8 mouse cellular contexts compared by ENCODE assay signal in the genomic region with DNA sequence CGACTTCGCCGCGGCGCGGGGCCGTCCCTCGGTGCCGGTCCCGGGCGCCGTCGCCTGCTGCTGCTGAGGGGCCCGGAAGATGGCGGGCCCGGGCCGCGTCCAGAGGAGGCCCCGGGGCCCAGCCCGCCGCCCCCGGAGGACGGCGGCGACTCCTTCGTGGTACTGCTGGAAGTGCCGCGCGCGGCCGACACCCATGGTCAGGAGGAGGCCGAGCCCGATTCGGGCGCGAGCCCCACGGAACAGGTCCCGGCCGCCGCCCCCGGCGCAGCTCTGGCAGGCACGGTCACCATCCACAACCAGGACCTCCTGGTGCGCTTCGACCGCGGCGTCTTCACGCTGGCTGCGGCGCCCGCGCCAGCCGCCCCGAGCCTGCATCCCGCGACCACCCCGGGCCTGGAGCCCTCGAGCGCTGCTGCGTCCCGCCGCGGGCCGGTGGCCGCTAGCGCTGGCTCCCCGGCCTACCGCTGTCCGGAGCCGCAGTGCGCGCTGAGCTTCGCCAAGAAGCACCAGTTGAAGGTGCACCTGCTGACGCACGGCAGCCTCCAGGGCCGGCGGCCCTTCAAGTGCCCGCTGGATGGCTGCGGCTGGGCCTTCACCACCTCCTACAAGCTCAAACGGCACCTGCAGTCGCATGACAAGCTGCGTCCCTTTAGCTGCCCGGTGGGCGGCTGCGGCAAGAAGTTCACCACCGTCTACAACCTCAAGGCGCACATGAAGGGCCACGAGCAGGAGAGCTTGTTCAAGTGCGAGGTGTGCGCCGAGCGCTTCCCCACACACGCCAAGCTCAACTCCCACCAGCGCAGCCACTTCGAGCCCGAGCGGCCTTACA. TPM values are rescaled to one million over a fixed set of nuclear protein-coding genes. Genes with fewer than 3 reads are reported as not detected.
A peak's percentile ranks its signal among the peaks of the same experiment; 100 is the strongest.
DNase-seq lines count a peak whose midpoint lies in the region; ATAC-seq and TF ChIP-seq lines count a peak whose summit lies in the region.

No protein-coding gene starts in this region.

- peaks cover 34% of the 10 kb centered on the region for H3K4me1 ChIP-seq in heart, embryonic 13.5 days
- peaks cover 17% of the 10 kb centered on the region for H3K4me1 ChIP-seq in liver, postnatal 0 days (ENCODE audit: insufficient read depth)
- peaks cover 18% of the 10 kb centered on the region for H3K4me1 ChIP-seq in neural tube, embryonic 14.5 days (ENCODE audit: control insufficient read depth, insufficient read depth, low read length)

- no peaks in the 10 kb centered on the region for H3K9me3 ChIP-seq in heart, embryonic 13.5 days
- no peaks in the 10 kb centered on the region for H3K9me3 ChIP-seq in liver, postnatal 0 days (ENCODE audit: low read length)
- H3K9me3 ChIP-seq in neural tube, embryonic 14.5 days (ENCODE audit: control insufficient read depth, low read length), result no peaks in the 10 kb centered on the region

- ATAC-seq in heart, embryonic 13.5 days (ENCODE audit: extremely low read depth, insufficient number of reproducible peaks, low FRiP score, low TSS enrichment), result peak; percentile 38
- peak; percentile 66; the same call in 1 of the 2 replicates for ATAC-seq in liver, postnatal 0 days
- ATAC-seq in neural tube, embryonic 14.5 days (ENCODE audit: low read depth), result peak; percentile 80

- peak overlapping the region; percentile 94 for H3K4me3 ChIP-seq in heart, embryonic 13.5 days
- peak overlapping the region; percentile 75 for H3K4me3 ChIP-seq in liver, postnatal 0 days (ENCODE audit: low read depth, low read length)
- H3K4me3 ChIP-seq in neural tube, embryonic 14.5 days (ENCODE audit: low read depth, low read length), result peak overlapping the region; percentile 94

- DNase-seq in urinary bladder, adult 2 months (ENCODE audit: low spot score), result peak; percentile 35
- DNase-seq in urinary bladder, postnatal 10 days (ENCODE audit: low spot score), result no peak
- DNase-seq in cerebellum, postnatal 4 days (ENCODE audit: low spot score in 2 of 2), result peak; percentile 22 to 49
- peak; percentile 57 for DNase-seq in kidney, postnatal 10 days
- DNase-seq in liver, postnatal 0 days, result peak; percentile 36
- DNase-seq in thymus, postnatal 14 days, result peak; percentile 49

- peak overlapping the region; percentile 94 for H3K9ac ChIP-seq in heart, embryonic 13.5 days
- peak overlapping the region; percentile 87 for H3K9ac ChIP-seq in liver, postnatal 0 days (replicated peaks)
- H3K9ac ChIP-seq in neural tube, embryonic 14.5 days (replicated peaks; ENCODE audit: low read depth, low read length), result peak overlapping the region; percentile 87

- no peaks in the 10 kb centered on the region; the same call in 1 of the 2 replicates for H3K27me3 ChIP-seq in heart, embryonic 13.5 days (replicated peaks)
- H3K27me3 ChIP-seq in liver, postnatal 0 days (ENCODE audit: insufficient read depth, low read length), result no peaks in the 10 kb centered on the region
- H3K27me3 ChIP-seq in neural tube, embryonic 14.5 days (ENCODE audit: control insufficient read depth, insufficient read depth, low read length), result peaks cover 5% of the 10 kb centered on the region; the same call in 1 of the 2 replicates

- TF ChIP-seq CTCF in liver, postnatal 0 days (IDR thresholded peaks at IDR 0.05; ENCODE audit: low read depth), result no peak

- no peak for TF ChIP-seq EP300 in liver, postnatal 0 days (IDR thresholded peaks at IDR 0.05; ENCODE audit: low read depth)

- under 1% methylated on average over 97 of the region's 98 CpGs for WGBS in heart, embryonic 13.5 days
- 2% methylated on average over 53 of the region's 98 CpGs for WGBS in liver, postnatal 0 days (ENCODE audit: insufficient replicate concordance)
- whole genome bisulfite sequencing in neural tube, embryonic 14.5 days, result under 1% methylated on average over 67 of the region's 98 CpGs

- H3K27ac ChIP-seq in heart, embryonic 13.5 days (replicated peaks), result peak overlapping the region; percentile 90
- H3K27ac ChIP-seq in liver, postnatal 0 days (ENCODE audit: low read depth), result peak overlapping the region; percentile 52
- H3K27ac ChIP-seq in neural tube, embryonic 14.5 days (ENCODE audit: low read depth, low read length), result peak overlapping the region; percentile 79

- peaks cover 29% of the 10 kb centered on the region for H3K36me3 ChIP-seq in heart, embryonic 13.5 days
- peaks cover 19% of the 10 kb centered on the region for H3K36me3 ChIP-seq in liver, postnatal 0 days (replicated peaks; ENCODE audit: insufficient read depth, low read length)
- peaks cover 16% of the 10 kb centered on the region for H3K36me3 ChIP-seq in neural tube, embryonic 14.5 days (ENCODE audit: control insufficient read depth, insufficient read depth, low read length)

- H3K4me2 ChIP-seq in heart, embryonic 13.5 days, result peak overlapping the region; percentile 99
- peak overlapping the region; percentile 96 for H3K4me2 ChIP-seq in liver, postnatal 0 days (ENCODE audit: low read depth, low read length)
- H3K4me2 ChIP-seq in neural tube, embryonic 14.5 days (ENCODE audit: low read depth, low read length), result peak overlapping the region; percentile 97

RNA-seq across cellular contexts. Expression of gene Zxdc, which starts 0.6 kb away (rescaled TPM):
- 13.4 and 14.7 TPM in 2 replicates for polyA plus RNA-seq in urinary bladder, adult 2 months (2012; rRNA removed)
- polyA plus RNA-seq in heart, embryonic 13.5 days (2015; fragmentation: Nextera tagmentation; extraction: Ambion mirVana), result 5.4 and 5.5 TPM in 2 replicates
- polyA plus RNA-seq in liver, postnatal 0 days (2015; fragmentation: Nextera tagmentation; extraction: Ambion mirVana), result 2.1 and 2.8 TPM in 2 replicates
- 13.7 and 16.4 TPM in 2 replicates for polyA plus RNA-seq in neural tube, embryonic 14.5 days (2014; fragmentation: Nextera tagmentation; extraction: Ambion mirVana)

RNA-seq across cellular contexts. Expression of gene Uroc1, which starts 36.9 kb away (rescaled TPM):
- 0.21 and 0.23 TPM in 2 replicates for polyA plus RNA-seq in urinary bladder, adult 2 months (2012; rRNA removed)
- 0.08 and 0.32 TPM in 2 replicates for polyA plus RNA-seq in heart, embryonic 13.5 days (2015; fragmentation: Nextera tagmentation; extraction: Ambion mirVana)
- polyA plus RNA-seq in liver, postnatal 0 days (2015; fragmentation: Nextera tagmentation; extraction: Ambion mirVana), result 48.6 and 51.0 TPM in 2 replicates
- polyA plus RNA-seq in neural tube, embryonic 14.5 days (2014; fragmentation: Nextera tagmentation; extraction: Ambion mirVana), result not detected in 2 replicates

RNA-seq across cellular contexts. Expression of gene Chst13, which starts 45.0 kb away (rescaled TPM):
- 0.29 and 0.31 TPM in 2 replicates for polyA plus RNA-seq in urinary bladder, adult 2 months (2012; rRNA removed)
- 0.75 TPM in 1 of 2 replicates, not detected in the other for polyA plus RNA-seq in heart, embryonic 13.5 days (2015; fragmentation: Nextera tagmentation; extraction: Ambion mirVana)
- 10.3 and 14.0 TPM in 2 replicates for polyA plus RNA-seq in liver, postnatal 0 days (2015; fragmentation: Nextera tagmentation; extraction: Ambion mirVana)
- 0.21 and 0.28 TPM in 2 replicates for polyA plus RNA-seq in neural tube, embryonic 14.5 days (2014; fragmentation: Nextera tagmentation; extraction: Ambion mirVana)

RNA-seq across cellular contexts. Expression of gene Cfap100, which starts 58.7 kb away (rescaled TPM):
- polyA plus RNA-seq in urinary bladder, adult 2 months (2012; rRNA removed), result 1.3 and 2.2 TPM in 2 replicates
- 0.05 and 0.28 TPM in 2 replicates for polyA plus RNA-seq in heart, embryonic 13.5 days (2015; fragmentation: Nextera tagmentation; extraction: Ambion mirVana)
- 0.06 TPM in 1 of 2 replicates, not detected in the other for polyA plus RNA-seq in liver, postnatal 0 days (2015; fragmentation: Nextera tagmentation; extraction: Ambion mirVana)
- polyA plus RNA-seq in neural tube, embryonic 14.5 days (2014; fragmentation: Nextera tagmentation; extraction: Ambion mirVana), result 7.4 and 8.5 TPM in 2 replicates

Comparison
In these comparisons a context has a peak if more than half of its experiments do, and no peak if none do; other contexts are left out.
1. RNA of gene Uroc1, which starts 36.9 kb away (polyA plus RNA-seq): 48.6 to 51.0 TPM in liver, postnatal 0 days; 0.21 to 0.23 TPM in urinary bladder, adult 2 months, 0.08 to 0.32 TPM in heart, embryonic 13.5 days and not detected in neural tube, embryonic 14.5 days; every median in the first group is over 10 times any median in the second.
2. Peak in every context shown above with its lines, with median percentiles within 50 percentile points of each other: ATAC-seq, H3K27ac ChIP-seq, H3K4me2 ChIP-seq, H3K4me3 ChIP-seq and H3K9ac ChIP-seq.